Comparison of ENCODE assay signal across 1 mouse cellular context in genomic region chr9:40804576-40804975, GRCm38 (mm10).
A peak's percentile ranks its signal among the peaks of the same experiment; 100 is the strongest.
TF ChIP-seq lines count a peak whose summit lies in the region.

No protein-coding gene starts in this region.

TF ChIP-seq in CH12.LX, 34 proteins besides CTCF, POLR2A, EP300 and RAD21:
- peak; percentile 28; the same call in 1 of the 2 replicates for TF ChIP-seq ZMIZ1 (IDR thresholded peaks at IDR 0.05; ENCODE audit: low read depth, low read length)
